Mouse (Mus musculus) lung, postnatal 14 days (tissue): ENCODE data around the gene Ect2.

ENCODE experiments used
- DNase-seq: peaks from one replicate; pipeline ENCODE4 v3.0.0; 2021

Ect2 gene

GRCm38 (mm10) chr3:27153701-27154209 lies at the start of gene Ect2:
Gene Ect2, minus strand, starts transcription at chr3:27153878.
- peak; percentile 99 for DNase-seq

GRCm38 (mm10) chr3:27201728-27202411 lies 48.2 kb upstream of the Ect2 start:
- DNase-seq: no peak

GRCm38 (mm10) chr3:27199120-27199519 lies 45.4 kb upstream of the Ect2 start:
- DNase-seq: no peak

GRCm38 (mm10) chr3:27197816-27198215 lies 44.1 kb upstream of the Ect2 start:
- no peak for DNase-seq

- no peak for DNase-seq
These were observed 42.9 kb upstream of the Ect2 start for GRCm38 (mm10) chr3:27196529-27196928.

- no peak for DNase-seq
These were observed 42.0 kb upstream of the Ect2 start for GRCm38 (mm10) chr3:27195573-27196227.

GRCm38 (mm10) chr3:27195153-27195552 lies 41.5 kb upstream of the Ect2 start:
- no peak for DNase-seq

GRCm38 (mm10) chr3:27193844-27194317 lies 40.2 kb upstream of the Ect2 start:
- peak; percentile 24 for DNase-seq

GRCm38 (mm10) chr3:27191856-27192255 lies 38.2 kb upstream of the Ect2 start:
- DNase-seq: peak; percentile 24

GRCm38 (mm10) chr3:27190865-27191264 lies 37.2 kb upstream of the Ect2 start:
- no peak for DNase-seq

- DNase-seq: peak; percentile 86
These were observed 35.9 kb upstream of the Ect2 start for GRCm38 (mm10) chr3:27189320-27190261.

- no peak for DNase-seq
These were observed 34.7 kb upstream of the Ect2 start for GRCm38 (mm10) chr3:27188386-27188785.

GRCm38 (mm10) chr3:27183601-27184175 lies 30.0 kb upstream of the Ect2 start:
- DNase-seq: peak; percentile 14

- DNase-seq: peak; percentile 94
These were observed 29.3 kb upstream of the Ect2 start, which contains the start of gene Nceh1 for GRCm38 (mm10) chr3:27182733-27183600. Gene Nceh1, plus strand, starts transcription at chr3:27182965.

- no peak for DNase-seq
These were observed 26.0 kb upstream of the Ect2 start for GRCm38 (mm10) chr3:27179711-27180110.

- DNase-seq: no peak
These were observed 16.6 kb upstream of the Ect2 start for GRCm38 (mm10) chr3:27170257-27170656.

- no peak for DNase-seq
These were observed 11.9 kb upstream of the Ect2 start for GRCm38 (mm10) chr3:27165481-27166065.

GRCm38 (mm10) chr3:27162410-27162804 lies 8.7 kb upstream of the Ect2 start:
- no peak for DNase-seq

GRCm38 (mm10) chr3:27161645-27162409 lies 8.1 kb upstream of the Ect2 start:
- DNase-seq: no peak

- DNase-seq: no peak
These were observed 5.2 kb upstream of the Ect2 start for GRCm38 (mm10) chr3:27158910-27159309.
